Mouse (Mus musculus) midbrain, postnatal 0 days (tissue): Measurements from ENCODE around the gene Pou5f2. TPM values are rescaled to one million over a fixed set of nuclear protein-coding genes. Genes with fewer than 3 reads are reported as not detected.

Source experiments
- ATAC-seq: fragments of 200-750 bp; cut with Nextera tagmentation; 2 replicates; pipeline ENCODE4 v1.8.0; 2017; ENCODE audit warnings: moderate number of reproducible peaks, mild to moderate bottlenecking, moderate TSS enrichment, moderate library complexity; ENCODE audit not compliant: low FRiP score
- DNase-seq: peaks from one replicate; pipeline ENCODE4 v3.0.0-alpha.2; 2015; ENCODE audit warnings: low spot score
- H3K27ac ChIP-seq: fragments of 300-500 bp; sonication (generic); 2 replicates; pipeline ENCODE4 v1.5.1; 2014; ENCODE audit warnings: low read depth, mild to moderate bottlenecking, low read length, mixed read lengths
- H3K27me3 ChIP-seq: fragments of 300-500 bp; sonication (generic); 2 replicates; pipeline ENCODE4 v1.6.1; 2014; ENCODE audit warnings: low read length, control low read depth, mixed read lengths; ENCODE audit not compliant: insufficient read depth
- H3K36me3 ChIP-seq: fragments of 300-500 bp; sonication (generic); 2 replicates; pipeline ENCODE4 v1.6.1; 2014; ENCODE audit warnings: low read length, control low read depth, mixed read lengths; ENCODE audit not compliant: insufficient read depth
- H3K4me1 ChIP-seq: fragments of 300-500 bp; sonication (generic); 2 replicates; pipeline ENCODE4 v1.6.1; 2014; ENCODE audit warnings: mild to moderate bottlenecking, control low read depth, antibody characterized with exemption, low read length, mixed read lengths; ENCODE audit not compliant: insufficient read depth
- H3K4me2 ChIP-seq: fragments of 300-500 bp; sonication (generic); 2 replicates; pipeline ENCODE4 v1.6.1; 2014; ENCODE audit warnings: low read depth, mild to moderate bottlenecking, low read length, mixed read lengths; ENCODE audit not compliant: poor library complexity, severe bottlenecking
- H3K4me3 ChIP-seq: fragments of 300-500 bp; sonication (generic); 2 replicates; pipeline ENCODE4 v1.5.1; 2014; ENCODE audit warnings: low read depth, mild to moderate bottlenecking, low read length, moderate library complexity
- H3K9ac ChIP-seq: fragments of 300-500 bp; sonication (generic); replicated peaks from 2 replicates; pipeline ENCODE4 v1.6.1; 2014; ENCODE audit warnings: mild to moderate bottlenecking, low read length, moderate library complexity, mixed read lengths; ENCODE audit not compliant: poor library complexity, severe bottlenecking
- H3K9me3 ChIP-seq: fragments of 300-500 bp; sonication (generic); 2 replicates; pipeline ENCODE4 v1.6.1; 2016; ENCODE audit warnings: low read length, control low read depth
- CTCF ChIP-seq: IDR thresholded peaks from 2 replicates; pipeline ENCODE4 v1.5.1; 2016; ENCODE audit warnings: antibody characterized with exemption, mild to moderate bottlenecking
- WGBS: fragments of 180-500 bp; shearing (Covaris S2); extraction: QIAGEN DNeasy Blood & Tissue Kit; methylation state at CpG from one replicate; pipeline ENCODE4 v1.1.7; 2014; 5-methylcytosine and 5-hydroxymethylcytosine counted together
- polyA plus RNA-seq: library from polyadenylated mRNA; unstranded; fragments of >200 nt; fragmentation: Nextera tagmentation; extraction: Ambion mirVana; gene quantifications from 2 replicates; pipeline ENCODE4 v1.2.1, GENCODE M21; 2015
- total RNA-seq: library from RNA; depleted of rRNA; stranded (reverse); fragments of >200 nt; gene quantifications from 2 replicates; pipeline ENCODE4 v1.2.3, GENCODE M21; 2014; rRNA removed

The Pou5f2 gene
- total and polyA plus RNA-seq, 2 experiments from 2014 or later = 0.43 to 1.7 TPM

GRCm38 (mm10) chr13:78045116-78045515, 20.4 kb downstream of the Pou5f2 start:
- 50% methylated on average over 5 of the region's 5 CpGs for WGBS

More at GRCm38 (mm10) chr13:78045116-78045515, 20.4 kb downstream of the Pou5f2 start:
- Histone ChIP-seq H3K4me1 (no peaks in the 10 kb centered on the region), H3K4me3 (no peak overlapping the region), H3K9ac (no peak overlapping the region), H3K4me2 (no peak overlapping the region), H3K27ac (no peak overlapping the region), H3K27me3 (no peaks in the 10 kb centered on the region), H3K36me3 (no peaks in the 10 kb centered on the region), H3K9me3 (no peaks in the 10 kb centered on the region)
- ATAC-seq (no peak), DNase-seq (no peak)
- no peak for TF ChIP-seq CTCF

Other genes starting within 250 kb of the Pou5f2 start
- gene Nr2f1, start 174.9 kb downstream of the Pou5f2 start, total RNA-seq = 163 and 184 TPM in 2 replicates
- gene Nr2f1, start 174.9 kb downstream of the Pou5f2 start, polyA plus RNA-seq = 46.4 and 55.5 TPM in 2 replicates